Mouse (Mus musculus): ENCODE data around the gene Lcn9.

DNA sequence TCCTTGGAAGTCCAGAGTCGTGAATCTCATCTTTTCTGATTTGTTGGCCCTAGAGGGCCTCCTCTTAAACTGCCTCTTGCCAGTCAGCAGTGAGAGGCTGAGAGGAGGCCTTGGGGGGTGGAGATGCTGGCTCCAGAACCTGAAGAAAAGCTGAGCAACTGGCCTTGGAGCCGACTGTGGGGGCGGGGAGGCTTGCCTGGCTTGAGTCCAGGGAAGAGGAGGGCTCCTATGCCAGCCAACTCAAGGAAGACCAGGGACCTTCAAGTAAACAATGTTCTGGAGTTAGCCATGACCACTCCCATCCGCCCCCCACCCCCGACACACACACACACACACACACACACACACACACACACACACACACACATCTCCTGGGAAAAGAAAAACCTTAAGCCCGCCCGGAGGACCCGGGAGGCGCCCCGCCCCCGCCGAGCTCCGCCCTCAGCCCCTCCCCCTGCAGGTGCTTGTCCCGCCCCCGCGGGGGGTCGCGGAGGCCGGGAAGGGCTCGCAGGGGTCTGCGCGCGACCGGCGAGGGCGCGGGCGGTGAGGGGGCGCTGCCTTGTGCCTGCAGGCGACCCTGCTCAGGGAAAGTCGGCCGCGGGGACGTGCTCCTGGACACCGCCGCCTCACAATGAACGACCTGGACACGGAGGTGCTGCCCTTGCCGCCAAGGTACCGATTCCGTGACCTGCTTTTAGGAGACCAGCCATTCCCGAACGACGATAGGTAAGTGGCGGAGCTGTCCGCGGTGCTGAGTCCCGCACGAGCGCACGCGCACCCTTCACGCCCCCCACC lies 40.6 kb downstream of the Lcn9 start, which contains the start of gene Kcnt1:
- TF ChIP-seq FLI1 (IDR thresholded peaks at IDR 0.05; ENCODE audit: low read length) (no peak), GATA1 (IDR thresholded peaks at IDR 0.05; ENCODE audit: borderline replicate concordance, low read length) (no peak)
